Mouse (Mus musculus): ENCODE data around the gene Cdh13.
A peak's percentile ranks its signal among the peaks of the same experiment; 100 is the strongest.

The Cdh13 gene

GRCm38 (mm10) chr8:118796491-118796890 lies 513.0 kb downstream of the Cdh13 start:
- DNase-seq (ENCODE audit: low spot score in 2 of 2), result no peak

GRCm38 (mm10) chr8:118797127-118797526 lies 513.6 kb downstream of the Cdh13 start:
- no peak for DNase-seq (ENCODE audit: low spot score in 2 of 2)

GRCm38 (mm10) chr8:118803168-118803567 lies 519.6 kb downstream of the Cdh13 start:
- DNase-seq (ENCODE audit: low spot score in 2 of 2), result no peak

- DNase-seq (ENCODE audit: low spot score in 2 of 2), result no peak
Observed at GRCm38 (mm10) chr8:118809660-118810059, 526.1 kb downstream of the Cdh13 start.

GRCm38 (mm10) chr8:118815055-118815454 lies 531.5 kb downstream of the Cdh13 start:
- no peak for DNase-seq (ENCODE audit: low spot score in 2 of 2)

GRCm38 (mm10) chr8:118826761-118827160 lies 543.2 kb downstream of the Cdh13 start:
- DNase-seq (ENCODE audit: low spot score in 2 of 2), result no peak

GRCm38 (mm10) chr8:118827726-118828125 lies 544.2 kb downstream of the Cdh13 start:
- no peak for DNase-seq (ENCODE audit: low spot score in 2 of 2)

- no peak for DNase-seq (ENCODE audit: low spot score in 2 of 2)
Observed at GRCm38 (mm10) chr8:118830291-118830690, 546.8 kb downstream of the Cdh13 start.

GRCm38 (mm10) chr8:118831026-118831425 lies 547.5 kb downstream of the Cdh13 start:
- DNase-seq (ENCODE audit: low spot score in 2 of 2), result no peak

- no peak for DNase-seq (ENCODE audit: low spot score in 2 of 2)
Observed at GRCm38 (mm10) chr8:118838801-118839200, 555.3 kb downstream of the Cdh13 start.

GRCm38 (mm10) chr8:118845690-118846089 lies 562.2 kb downstream of the Cdh13 start:
- DNase-seq (ENCODE audit: low spot score in 2 of 2), result no peak

- DNase-seq (ENCODE audit: low spot score in 2 of 2), result no peak
Observed at GRCm38 (mm10) chr8:118848021-118848420, 564.5 kb downstream of the Cdh13 start.

- DNase-seq (ENCODE audit: low spot score in 2 of 2), result peak; percentile 74 to 77
Observed at GRCm38 (mm10) chr8:118849515-118849914, 566.0 kb downstream of the Cdh13 start.

GRCm38 (mm10) chr8:118850381-118850780 lies 566.8 kb downstream of the Cdh13 start:
- peak; percentile 84 to 88 for DNase-seq (ENCODE audit: low spot score in 2 of 2)

GRCm38 (mm10) chr8:118851361-118851760 lies 567.8 kb downstream of the Cdh13 start:
- no peak for DNase-seq (ENCODE audit: low spot score in 2 of 2)

GRCm38 (mm10) chr8:118852861-118853260 lies 569.3 kb downstream of the Cdh13 start:
- no peak for DNase-seq (ENCODE audit: low spot score in 2 of 2)

- DNase-seq (ENCODE audit: low spot score in 2 of 2), result no peak
Observed at GRCm38 (mm10) chr8:118854656-118855055, 571.1 kb downstream of the Cdh13 start.

- no peak for DNase-seq (ENCODE audit: low spot score in 2 of 2)
Observed at GRCm38 (mm10) chr8:118866332-118866731, 582.8 kb downstream of the Cdh13 start.

GRCm38 (mm10) chr8:118870711-118871110 lies 587.2 kb downstream of the Cdh13 start:
- DNase-seq (ENCODE audit: low spot score in 2 of 2), result peak in 1 of 2 experiments; percentile 37

GRCm38 (mm10) chr8:118879939-118880825 lies 596.6 kb downstream of the Cdh13 start:
- peak; percentile 55 to 57 for DNase-seq (ENCODE audit: low spot score in 2 of 2)

- DNase-seq (ENCODE audit: low spot score in 2 of 2), result no peak
Observed at GRCm38 (mm10) chr8:118884296-118884695, 600.8 kb downstream of the Cdh13 start.

GRCm38 (mm10) chr8:118884988-118885387 lies 601.5 kb downstream of the Cdh13 start:
- no peak for DNase-seq (ENCODE audit: low spot score in 2 of 2)

GRCm38 (mm10) chr8:118902402-118902801 lies 618.9 kb downstream of the Cdh13 start:
- no peak for DNase-seq (ENCODE audit: low spot score in 2 of 2)
